Mouse (Mus musculus) liver, embryonic 13.5 days (tissue): ENCODE measurements around the gene Wdr25. TPM values are rescaled to one million over a fixed set of nuclear protein-coding genes. Genes with fewer than 3 reads are reported as not detected.
A peak's percentile ranks its signal among the peaks of the same experiment; 100 is the strongest.

ENCODE experiments used
- ATAC-seq: fragments of 200-750 bp; cut with Nextera tagmentation; 2 replicates; pipeline ENCODE4 v1.8.0; 2017; ENCODE audit warnings: low read depth, mild to moderate bottlenecking, moderate number of reproducible peaks, moderate library complexity
- DNase-seq: peaks from one replicate; pipeline ENCODE4 v3.0.0; 2022
- H3K27ac ChIP-seq: fragments of 300-500 bp; sonication (generic); 2 replicates; pipeline ENCODE4 v1.5.1; 2015; ENCODE audit warnings: moderate library complexity, mild to moderate bottlenecking, inconsistent platforms
- H3K27me3 ChIP-seq: fragments of 300-500 bp; sonication (generic); 2 replicates; pipeline ENCODE4 v1.6.1; 2015; ENCODE audit warnings: mild to moderate bottlenecking, inconsistent platforms
- H3K36me3 ChIP-seq: fragments of 300-500 bp; sonication (generic); 2 replicates; pipeline ENCODE4 v1.6.1; 2015; ENCODE audit warnings: mild to moderate bottlenecking, inconsistent platforms
- H3K4me1 ChIP-seq: fragments of 300-500 bp; sonication (generic); replicated peaks from 2 replicates; pipeline ENCODE4 v1.6.1; 2015; ENCODE audit warnings: inconsistent platforms
- H3K4me2 ChIP-seq: fragments of 300-500 bp; sonication (generic); 2 replicates; pipeline ENCODE4 v1.6.1; 2015; ENCODE audit warnings: inconsistent platforms, mild to moderate bottlenecking, moderate library complexity
- H3K4me3 ChIP-seq: fragments of 300-500 bp; sonication (generic); replicated peaks from 2 replicates; pipeline ENCODE4 v1.5.1; 2015; ENCODE audit warnings: mild to moderate bottlenecking, inconsistent platforms
- H3K9ac ChIP-seq: fragments of 300-500 bp; sonication (generic); 2 replicates; pipeline ENCODE4 v1.6.1; 2015; ENCODE audit warnings: mild to moderate bottlenecking, inconsistent platforms
- H3K9me3 ChIP-seq: fragments of 300-500 bp; sonication (generic); replicated peaks from 2 replicates; pipeline ENCODE4 v1.6.1; 2016; ENCODE audit warnings: inconsistent platforms
- WGBS: fragments of 180-500 bp; shearing (Covaris S2); methylation state at CpG from one replicate; pipeline ENCODE4 v1.1.7; 2015; ENCODE audit not compliant: insufficient replicate concordance; 5-methylcytosine and 5-hydroxymethylcytosine counted together
- polyA plus RNA-seq: library from polyadenylated mRNA; unstranded; fragments of >200 nt; fragmentation: Nextera tagmentation; extraction: Ambion mirVana; gene quantifications from 2 replicates; pipeline ENCODE4 v1.2.1, GENCODE M21; 2015

Wdr25 gene
- polyA plus RNA-seq, 1 experiment from 2014 or later, result 2.7 TPM

DNA sequence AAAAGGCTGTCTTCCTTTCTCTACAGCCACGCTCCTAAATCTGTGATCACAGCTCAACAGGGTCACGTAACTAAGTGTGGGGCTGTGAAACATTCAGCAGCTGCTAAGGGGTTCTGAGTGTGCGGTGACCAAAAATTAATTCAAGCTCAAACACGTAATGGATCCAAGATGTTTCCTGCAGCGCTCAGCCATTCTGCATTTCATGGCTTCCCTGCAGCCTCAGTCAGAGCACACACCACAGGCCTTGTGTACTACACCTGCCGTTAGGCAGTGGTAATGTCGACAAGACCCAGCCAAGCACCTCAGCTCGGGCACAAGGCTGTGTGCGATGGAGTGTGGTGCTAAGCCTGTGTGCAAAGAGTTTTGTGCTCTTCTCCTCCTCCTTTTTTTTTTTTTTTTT lies 94.0 kb downstream of the Wdr25 start:
- Histone ChIP-seq H3K36me3 (no peaks in the 10 kb centered on the region), H3K4me3 (no peak overlapping the region), H3K4me2 (no peak overlapping the region), H3K4me1 (no peaks in the 10 kb centered on the region), H3K9me3 (no peaks in the 10 kb centered on the region), H3K27ac (no peak overlapping the region), H3K9ac (no peak overlapping the region), H3K27me3 (no peaks in the 10 kb centered on the region)
- ATAC-seq (no peak), DNase-seq (no peak)
- WGBS, result 77% methylated on average over 9 of the region's 9 CpGs

DNA sequence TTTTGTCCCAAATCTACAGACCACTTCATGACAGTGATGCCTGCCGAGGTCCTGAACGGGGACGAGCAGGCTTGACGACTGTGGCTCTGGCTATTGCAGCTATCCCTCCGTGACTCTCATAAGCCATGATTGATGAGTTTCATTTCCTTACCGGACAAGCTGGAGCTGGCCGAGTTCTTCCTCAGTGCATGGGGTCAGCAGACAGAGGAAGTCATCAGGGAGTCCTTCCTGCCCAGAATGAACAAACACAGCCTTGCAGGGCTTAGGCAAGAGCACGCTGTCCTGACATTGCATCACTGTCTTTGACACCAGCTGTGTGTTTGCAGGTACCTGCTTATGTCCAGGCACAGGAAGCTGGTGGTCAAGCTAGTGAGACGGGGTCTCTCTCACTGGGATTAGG lies 97.0 kb downstream of the Wdr25 start:
- ATAC-seq, result peak; percentile 34; the same call in 1 of the 2 replicates

DNA sequence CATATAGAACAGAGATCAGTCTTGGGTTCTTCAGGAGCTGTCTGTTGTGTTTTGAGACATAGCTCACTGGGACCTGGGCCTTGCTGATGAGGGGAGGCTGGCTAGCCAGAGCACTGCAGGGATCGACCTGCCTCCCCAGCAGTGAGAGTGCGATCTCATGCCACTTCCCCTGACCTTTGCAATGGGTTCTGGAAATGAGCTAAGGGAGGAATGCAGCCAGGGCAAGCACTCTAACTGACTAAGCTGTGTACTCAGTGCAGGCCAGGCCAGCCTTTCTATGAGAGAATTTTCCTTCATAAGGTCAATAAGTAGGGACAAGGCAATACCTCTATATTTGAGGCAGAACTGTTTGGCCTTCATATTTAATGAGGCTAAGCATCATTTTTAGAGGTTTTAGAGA lies 99.6 kb downstream of the Wdr25 start:
- no peak for DNase-seq
- Histone ChIP-seq H3K27ac (no peak overlapping the region), H3K4me1 (no peaks in the 10 kb centered on the region), H3K9ac (no peak overlapping the region), H3K4me2 (no peak overlapping the region), H3K4me3 (no peak overlapping the region), H3K9me3 (no peaks in the 10 kb centered on the region), H3K27me3 (no peaks in the 10 kb centered on the region), H3K36me3 (no peaks in the 10 kb centered on the region)
- no peak for ATAC-seq
- 44% methylated on average over 2 of the region's 2 CpGs for WGBS

More for the DNA sequence above, 97.0 kb downstream of the Wdr25 start:
- H3K27ac ChIP-seq, result no peak overlapping the region
- H3K4me2 ChIP-seq, result no peak overlapping the region
- H3K27me3 ChIP-seq, result no peaks in the 10 kb centered on the region
- no peak overlapping the region for H3K9ac ChIP-seq
- no peak for DNase-seq
- H3K9me3 ChIP-seq, result no peaks in the 10 kb centered on the region
- no peaks in the 10 kb centered on the region for H3K4me1 ChIP-seq
- no peak overlapping the region for H3K4me3 ChIP-seq
- 13% methylated on average over 9 of the region's 9 CpGs for WGBS
- H3K36me3 ChIP-seq, result no peaks in the 10 kb centered on the region

DNA sequence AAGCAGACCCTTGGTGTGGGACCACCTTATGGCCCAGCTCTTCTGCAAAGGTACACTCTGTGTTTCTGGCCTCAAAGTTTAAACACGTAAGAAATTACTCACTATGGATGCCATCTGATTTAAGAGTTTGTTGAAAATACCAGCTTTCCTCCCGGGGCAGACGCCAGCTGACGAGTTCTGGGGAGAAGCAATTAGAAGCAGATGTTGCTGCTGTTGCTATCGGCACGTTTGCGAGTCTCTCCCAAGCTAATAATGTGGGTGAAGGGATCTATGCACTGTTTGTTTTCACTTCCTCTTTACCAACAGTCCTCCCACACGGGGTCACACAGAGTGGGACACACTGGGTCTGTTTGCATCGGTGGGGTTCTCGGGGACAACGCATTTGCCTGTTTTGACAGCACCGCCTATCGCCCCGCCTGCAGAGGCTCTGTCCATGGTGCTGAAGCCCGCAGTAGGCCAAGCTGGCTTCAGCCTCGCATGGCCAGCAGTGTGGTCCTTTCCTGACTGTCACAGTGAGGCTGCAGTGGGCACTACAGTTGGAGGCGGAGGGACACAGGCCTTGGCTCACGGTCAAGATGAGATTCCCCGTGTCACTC lies 101.1 kb downstream of the Wdr25 start:
- DNase-seq, result peak; percentile 51
- H3K36me3 ChIP-seq, result no peaks in the 10 kb centered on the region
- no peak overlapping the region for H3K9ac ChIP-seq
- WGBS, result 11% methylated on average over 19 of the region's 19 CpGs
- ATAC-seq, result 0 out of 2 replicates have a peak, but pooled peaks have one; percentile 23
- H3K27me3 ChIP-seq, result no peaks in the 10 kb centered on the region
- H3K9me3 ChIP-seq, result no peaks in the 10 kb centered on the region
- no peaks in the 10 kb centered on the region for H3K4me1 ChIP-seq
- no peak overlapping the region for H3K27ac ChIP-seq
- no peak overlapping the region for H3K4me3 ChIP-seq
- H3K4me2 ChIP-seq, result 0 out of 2 replicates have a peak overlapping the region, but pooled peaks have one; percentile 15

DNA sequence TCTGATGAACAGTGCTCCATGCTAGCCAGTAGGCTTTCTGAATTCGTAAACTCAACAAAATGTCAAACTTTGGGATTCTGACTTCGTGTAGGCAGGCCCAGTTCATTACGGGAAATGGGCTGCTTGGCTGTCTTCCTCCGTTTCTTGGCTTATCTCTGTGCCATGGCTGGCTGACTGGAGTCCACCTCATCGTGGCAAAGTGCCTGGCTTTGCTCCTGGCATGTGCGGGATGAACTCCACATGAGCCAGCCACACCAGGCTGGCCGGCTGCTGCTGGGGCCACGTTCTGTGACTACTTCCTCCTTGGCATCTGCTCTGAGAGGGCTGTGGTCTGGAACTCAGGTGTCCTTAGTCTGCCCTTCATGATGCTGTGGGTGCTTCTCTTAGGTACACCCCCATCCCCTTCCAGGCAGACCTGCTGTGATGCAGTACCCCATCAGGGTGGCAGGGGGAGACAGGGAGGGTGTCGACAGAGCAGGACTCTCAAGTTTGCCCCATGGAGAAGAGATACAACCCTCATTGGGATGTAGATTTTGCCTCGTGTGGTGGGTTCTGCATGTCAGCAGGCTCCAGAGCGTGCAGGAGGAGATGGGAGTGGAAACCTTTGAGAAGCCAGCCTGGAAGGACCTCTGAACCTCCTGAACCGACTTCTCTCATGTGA lies 102.7 kb downstream of the Wdr25 start:
- Histone ChIP-seq H3K9me3 (no peaks in the 10 kb centered on the region), H3K27ac (no peak overlapping the region), H3K4me1 (no peaks in the 10 kb centered on the region), H3K4me2 (no peak overlapping the region), H3K36me3 (no peaks in the 10 kb centered on the region), H3K27me3 (no peaks in the 10 kb centered on the region), H3K4me3 (no peak overlapping the region), H3K9ac (no peak overlapping the region)
- WGBS, result 67% methylated on average over 12 of the region's 12 CpGs
- DNase-seq (no peak), ATAC-seq (no peak)

DNA sequence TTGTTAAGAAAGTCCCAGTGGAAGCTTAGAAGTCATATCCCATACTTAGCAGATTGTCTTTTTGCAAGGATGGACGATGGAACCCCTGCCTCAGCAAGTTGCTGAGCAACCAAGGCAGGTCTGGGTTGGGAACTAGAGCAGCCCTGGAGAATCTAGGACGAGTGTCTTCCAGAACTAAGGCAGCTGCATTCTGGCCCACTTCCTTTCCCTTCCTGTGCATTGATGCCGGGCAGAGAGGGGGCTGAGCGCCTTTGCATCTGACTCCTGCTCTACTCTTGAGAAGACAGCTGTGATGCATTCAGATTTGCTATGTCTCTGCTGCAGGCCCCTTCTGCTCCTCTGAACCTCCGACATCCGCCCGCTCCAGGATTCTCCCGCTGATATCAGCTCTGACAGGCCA lies 103.8 kb downstream of the Wdr25 start:
- Histone ChIP-seq H3K27me3 (no peaks in the 10 kb centered on the region), H3K4me2 (no peak overlapping the region), H3K4me1 (no peaks in the 10 kb centered on the region), H3K36me3 (no peaks in the 10 kb centered on the region), H3K4me3 (no peak overlapping the region), H3K9me3 (no peaks in the 10 kb centered on the region), H3K27ac (no peak overlapping the region), H3K9ac (no peak overlapping the region)
- 71% methylated on average over 8 of the region's 8 CpGs for WGBS
- ATAC-seq, result no peak
- no peak for DNase-seq

DNA sequence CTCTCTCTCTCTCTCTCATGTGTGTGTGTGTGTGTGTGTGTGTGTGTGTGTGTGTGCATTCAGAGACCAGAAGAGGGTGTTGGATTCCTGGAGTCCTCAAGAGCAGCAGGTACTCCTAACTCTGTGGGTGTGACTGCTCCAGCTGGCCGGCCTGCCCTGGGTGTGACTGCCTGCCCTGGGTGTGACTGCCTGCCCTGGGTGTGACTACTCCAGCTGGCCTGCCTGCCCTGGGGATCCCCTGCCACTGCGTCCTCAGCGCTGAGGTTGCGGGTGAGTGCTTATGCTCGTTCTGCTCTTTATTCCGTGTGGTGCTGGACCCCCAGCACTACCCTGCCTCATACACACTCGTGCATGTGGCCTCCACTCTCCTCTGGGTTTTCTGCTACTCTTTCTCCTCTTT lies 109.5 kb downstream of the Wdr25 start:
- Histone ChIP-seq H3K27ac (no peak overlapping the region), H3K4me2 (no peak overlapping the region), H3K4me1 (no peaks in the 10 kb centered on the region), H3K9ac (no peak overlapping the region), H3K36me3 (no peaks in the 10 kb centered on the region), H3K27me3 (no peaks in the 10 kb centered on the region), H3K4me3 (no peak overlapping the region), H3K9me3 (no peaks in the 10 kb centered on the region)
- DNase-seq, result no peak
- ATAC-seq, result no peak
- WGBS, result 57% methylated on average over 7 of the region's 7 CpGs

DNA sequence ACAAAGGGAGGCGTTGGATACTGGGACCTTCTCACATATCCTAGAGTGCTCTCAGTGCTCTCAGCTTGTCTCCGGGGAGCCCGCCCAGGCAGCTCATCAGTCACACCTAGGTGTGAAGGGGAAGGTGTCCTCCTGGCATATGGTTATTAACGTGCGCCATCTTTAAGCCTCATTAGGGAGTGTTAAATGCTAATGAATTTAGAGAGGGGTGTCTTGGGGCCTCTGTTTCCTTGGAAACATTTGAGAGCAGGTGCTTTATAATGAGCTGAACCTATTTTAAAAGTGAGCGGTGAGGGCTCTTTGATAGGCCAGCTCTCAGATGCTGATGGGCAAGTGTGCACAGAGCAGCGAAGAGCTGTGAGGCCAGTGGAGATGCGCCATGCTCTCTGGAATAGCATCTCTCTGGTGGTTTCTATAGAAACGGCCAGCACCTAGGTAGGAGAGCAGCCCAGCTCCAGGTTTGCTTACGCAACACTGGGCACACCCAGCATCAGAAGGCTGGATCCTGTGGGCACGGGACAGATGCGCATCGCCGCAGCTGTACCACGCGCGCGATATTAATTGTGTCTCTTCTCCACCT lies 116.7 kb downstream of the Wdr25 start:
- Histone ChIP-seq H3K27ac (no peak overlapping the region), H3K4me1 (no peaks in the 10 kb centered on the region), H3K9ac (no peak overlapping the region), H3K36me3 (no peaks in the 10 kb centered on the region), H3K4me2 (no peak overlapping the region), H3K4me3 (no peak overlapping the region), H3K27me3 (no peaks in the 10 kb centered on the region), H3K9me3 (no peaks in the 10 kb centered on the region)
- 79% methylated on average over 18 of the region's 18 CpGs for WGBS
- no peak for DNase-seq
- ATAC-seq, result no peak

DNA sequence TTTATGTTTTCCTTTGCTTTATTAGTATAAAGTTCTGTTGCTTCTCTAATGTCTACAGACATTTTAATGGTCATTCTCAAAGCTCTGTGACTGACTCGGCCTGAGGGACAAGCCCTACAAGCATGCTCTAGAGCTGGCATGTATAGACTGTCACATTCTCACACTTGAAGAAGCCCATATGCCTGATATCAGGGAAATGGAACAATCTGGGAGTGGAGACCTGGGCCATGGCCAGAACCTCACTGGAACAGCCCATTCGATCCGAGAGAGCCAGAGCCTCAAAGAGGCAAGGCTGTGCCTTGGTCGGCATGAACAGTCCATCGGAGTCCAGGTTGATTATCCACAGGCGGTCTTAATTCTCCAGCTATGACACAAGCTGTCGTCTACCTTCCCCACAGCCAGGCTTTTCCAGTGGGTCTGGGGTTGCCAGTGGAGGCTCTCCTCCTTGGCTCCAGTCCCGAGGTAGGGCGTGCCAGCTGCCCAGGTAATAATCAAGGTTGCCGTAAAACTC lies 128.8 kb downstream of the Wdr25 start:
- WGBS, result 67% methylated on average over 10 of the region's 10 CpGs
- no peaks in the 10 kb centered on the region for H3K4me1 ChIP-seq
- H3K36me3 ChIP-seq, result no peaks in the 10 kb centered on the region
- no peaks in the 10 kb centered on the region for H3K9me3 ChIP-seq
- no peak overlapping the region for H3K4me2 ChIP-seq
- H3K9ac ChIP-seq, result no peak overlapping the region
- no peak for ATAC-seq
- H3K27ac ChIP-seq, result no peak overlapping the region
- no peaks in the 10 kb centered on the region for H3K27me3 ChIP-seq
- no peak overlapping the region for H3K4me3 ChIP-seq
- no peak for DNase-seq

DNA sequence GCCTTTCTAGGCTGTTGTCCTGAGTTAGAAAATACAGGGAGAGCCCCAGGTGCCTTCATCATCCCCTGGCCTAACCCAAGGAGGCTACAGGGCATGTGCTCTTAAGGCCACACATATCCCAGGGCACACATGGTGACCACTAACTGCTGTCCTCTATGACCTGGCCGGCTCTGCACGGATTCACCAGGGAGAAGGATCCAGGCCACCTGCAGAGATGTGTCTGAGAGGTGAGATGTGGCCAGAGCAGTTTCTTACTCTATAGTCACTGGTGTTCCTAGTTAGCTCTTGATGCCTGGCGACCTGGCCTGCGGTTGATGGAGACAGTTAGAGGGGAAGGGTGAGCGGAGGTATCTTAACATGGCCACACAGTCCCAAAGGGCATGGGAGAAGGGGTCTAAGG lies 129.5 kb downstream of the Wdr25 start:
- Histone ChIP-seq H3K4me1 (no peaks in the 10 kb centered on the region), H3K36me3 (no peaks in the 10 kb centered on the region), H3K27me3 (no peaks in the 10 kb centered on the region), H3K9me3 (no peaks in the 10 kb centered on the region), H3K27ac (no peak overlapping the region), H3K9ac (no peak overlapping the region), H3K4me2 (no peak overlapping the region), H3K4me3 (no peak overlapping the region)
- ATAC-seq (no peak), DNase-seq (no peak)
- WGBS, result 77% methylated on average over 5 of the region's 5 CpGs

DNA sequence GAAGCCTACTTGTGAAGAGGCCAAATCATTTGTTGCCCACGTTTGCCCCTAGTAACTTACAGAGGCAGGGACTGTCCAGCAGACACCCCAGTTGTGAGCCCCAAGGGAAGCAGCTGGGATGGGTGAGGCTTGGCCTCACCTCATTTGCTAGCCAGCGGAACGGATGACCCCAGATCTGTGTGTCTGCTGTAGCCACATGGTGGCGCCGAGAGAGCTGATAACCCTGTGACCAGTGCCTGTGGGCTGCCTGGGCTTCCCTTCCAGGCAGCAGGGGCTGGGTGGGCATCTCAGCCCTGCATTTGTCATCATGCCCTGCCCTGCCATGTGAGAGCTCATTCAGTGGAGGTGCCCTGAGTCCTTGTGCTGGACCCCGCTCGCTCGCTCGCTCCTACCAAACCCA lies 130.3 kb downstream of the Wdr25 start:
- 54% methylated on average over 9 of the region's 9 CpGs for WGBS
- no peak overlapping the region for H3K27ac ChIP-seq
- H3K4me2 ChIP-seq, result no peak overlapping the region
- H3K36me3 ChIP-seq, result no peaks in the 10 kb centered on the region
- DNase-seq (no peak), ATAC-seq (no peak)
- H3K4me3 ChIP-seq, result no peak overlapping the region
- H3K4me1 ChIP-seq, result no peaks in the 10 kb centered on the region
- H3K9ac ChIP-seq, result no peak overlapping the region
- H3K27me3 ChIP-seq, result no peaks in the 10 kb centered on the region
- no peaks in the 10 kb centered on the region for H3K9me3 ChIP-seq
